Mouse (Mus musculus) R1 (cell line): Measurements from ENCODE around the gene Sbk3.
"Not testable (repeated sequence)": the region's sequence is repeated elsewhere in the genome, so short reads cannot be mapped to it uniquely, and the experiment has no call there.

Experiments
- DNase-seq: peaks from one replicate; pipeline ENCODE4 v3.0.0-alpha.2; 2018; ENCODE audit warnings: low read depth, low spot score

Sbk3 gene

GRCm38 (mm10) chr7:4971068-4971467 is at the start of gene Sbk3:
Sbk3 (minus strand) TSS chr7:4971168.
- DNase-seq = no peak

GRCm38 (mm10) chr7:5020685-5021084 is 49.7 kb upstream of the Sbk3 start:
- DNase-seq = no peak

GRCm38 (mm10) chr7:5020000-5020681 is 49.2 kb upstream of the Sbk3 start, which contains the start of the genes Zfp865 and Ccdc106:
Zfp865 (plus strand) TSS chr7:5020376.
Ccdc106 (plus strand) TSS chr7:5020553.
- peak; percentile 98 for DNase-seq

- not testable (repeated sequence) for DNase-seq
Observed at GRCm38 (mm10) chr7:5019576-5019975, 48.6 kb upstream of the Sbk3 start.

- DNase-seq = no peak
Observed at GRCm38 (mm10) chr7:5017931-5018330, 47.0 kb upstream of the Sbk3 start.

- peak; percentile 80 for DNase-seq
Observed at GRCm38 (mm10) chr7:5017352-5017751, 46.4 kb upstream of the Sbk3 start.

- DNase-seq = peak; percentile 62
Observed at GRCm38 (mm10) chr7:5016920-5017319, 46.0 kb upstream of the Sbk3 start.

- DNase-seq = no peak
Observed at GRCm38 (mm10) chr7:5016057-5016456, 45.1 kb upstream of the Sbk3 start.

GRCm38 (mm10) chr7:5015118-5016001 is 44.4 kb upstream of the Sbk3 start, which contains the start of gene Gm44973:
Gm44973 (plus strand) TSS chr7:5015496.
- DNase-seq = peak; percentile 96

GRCm38 (mm10) chr7:5014251-5015117 is 43.5 kb upstream of the Sbk3 start, which contains the start of the genes Zfp524 and Fiz1:
Zfp524 (plus strand) TSS chr7:5014415.
Fiz1 (minus strand) TSS chr7:5014697.
- peak; percentile 98 for DNase-seq

- peak; percentile 95 for DNase-seq
Observed at GRCm38 (mm10) chr7:5012681-5013513, 41.9 kb upstream of the Sbk3 start.

- DNase-seq = peak; percentile 77
Observed at GRCm38 (mm10) chr7:5008229-5008628, 37.3 kb upstream of the Sbk3 start.

- DNase-seq = peak; percentile 69
Observed at GRCm38 (mm10) chr7:5002876-5003275, 31.9 kb upstream of the Sbk3 start.

GRCm38 (mm10) chr7:4999876-5000275 is 28.9 kb upstream of the Sbk3 start:
- DNase-seq = no peak

- DNase-seq = no peak
Observed at GRCm38 (mm10) chr7:4996934-4997333, 26.0 kb upstream of the Sbk3 start.

GRCm38 (mm10) chr7:4996003-4996895 is 25.3 kb upstream of the Sbk3 start, which contains the start of gene Zfp579:
Zfp579 (minus strand) TSS chr7:4996158.
- peak; percentile 92 for DNase-seq

GRCm38 (mm10) chr7:4995268-4996002 is 24.5 kb upstream of the Sbk3 start:
- no peak for DNase-seq

GRCm38 (mm10) chr7:4993999-4994788 is 23.2 kb upstream of the Sbk3 start:
- no peak for DNase-seq
